Comparison of ENCODE assay signal across 8 mouse cellular contexts in genomic region chr1:189728784-189729115, GRCm38 (mm10). TPM values are rescaled to one million over a fixed set of nuclear protein-coding genes. Genes with fewer than 3 reads are reported as not detected.
DNase-seq lines count a peak whose midpoint lies in the region; ATAC-seq lines count a peak whose summit lies in the region.

No protein-coding gene starts in this region.

- peak overlapping the region; percentile 93 for H3K9ac ChIP-seq in limb, embryonic 13.5 days
- peak overlapping the region; percentile 85 for H3K9ac ChIP-seq in stomach, embryonic 15.5 days

- H3K27me3 ChIP-seq in limb, embryonic 13.5 days = no peaks in the 10 kb centered on the region
- H3K27me3 ChIP-seq in stomach, embryonic 15.5 days (replicated peaks) = no peaks in the 10 kb centered on the region

- H3K9me3 ChIP-seq in limb, embryonic 13.5 days = no peaks in the 10 kb centered on the region
- no peaks in the 10 kb centered on the region for H3K9me3 ChIP-seq in stomach, embryonic 15.5 days

- under 1% methylated on average over 15 of the region's 15 CpGs for WGBS in limb, embryonic 13.5 days
- WGBS in stomach, embryonic 15.5 days = 2% methylated on average over 15 of the region's 15 CpGs

- DNase-seq in embryo, embryonic 11 days = peak; percentile 32
- DNase-seq in embryo, embryonic 10.5 days (ENCODE audit: low spot score) = no peak
- DNase-seq in right cerebral cortex, postnatal 4 days = peak; percentile 12
- no peak for DNase-seq in right cerebral cortex, postnatal 14 days
- no peak for DNase-seq in right cerebral cortex, postnatal 36 days (ENCODE audit: low spot score in 2 of 2)

- H3K36me3 ChIP-seq in limb, embryonic 13.5 days = no peaks in the 10 kb centered on the region
- no peaks in the 10 kb centered on the region for H3K36me3 ChIP-seq in stomach, embryonic 15.5 days

- peak overlapping the region; percentile 85 for H3K4me3 ChIP-seq in limb, embryonic 13.5 days
- peak overlapping the region; percentile 88 for H3K4me3 ChIP-seq in stomach, embryonic 15.5 days (replicated peaks)

- peak overlapping the region; percentile 82 for H3K4me2 ChIP-seq in limb, embryonic 13.5 days (replicated peaks)
- peak overlapping the region; percentile 74 for H3K4me2 ChIP-seq in stomach, embryonic 15.5 days

- peak overlapping the region; percentile 98 for H3K27ac ChIP-seq in limb, embryonic 13.5 days
- peak overlapping the region; percentile 98 for H3K27ac ChIP-seq in stomach, embryonic 15.5 days

- H3K4me1 ChIP-seq in limb, embryonic 13.5 days = peaks cover 52% of the 10 kb centered on the region
- peaks cover 18% of the 10 kb centered on the region; the same call in 1 of the 2 replicates for H3K4me1 ChIP-seq in stomach, embryonic 15.5 days

- no peak for ATAC-seq in limb, embryonic 13.5 days (ENCODE audit: low FRiP score, low read depth)
- ATAC-seq in stomach, embryonic 15.5 days (ENCODE audit: insufficient read depth, low FRiP score, low read depth) = no peak
- ATAC-seq in monocyte, adult 5-6 weeks (replicated peaks; ENCODE audit: insufficient number of reproducible peaks, low FRiP score, low TSS enrichment, poor library complexity, severe bottlenecking) = no peak

RNA-seq across cellular contexts. Expression of gene Ptpn14, which starts 0.7 kb away (rescaled TPM):
- polyA plus RNA-seq in limb, embryonic 13.5 days (2015; fragmentation: Nextera tagmentation; extraction: Ambion mirVana) = 10.7 and 11.1 TPM in 2 replicates
- 7.6 and 10.0 TPM in 2 replicates for polyA plus RNA-seq in stomach, embryonic 15.5 days (2015; fragmentation: Nextera tagmentation; extraction: Ambion mirVana)
- total RNA-seq in monocyte, adult 5-6 weeks (2017) = 0.68 to 0.95 TPM (median 0.75 TPM) in 3 replicates

RNA-seq across cellular contexts. Expression of gene Cenpf, which starts 40.9 kb away (rescaled TPM):
- polyA plus RNA-seq in limb, embryonic 13.5 days (2015; fragmentation: Nextera tagmentation; extraction: Ambion mirVana) = 88.0 and 92.3 TPM in 2 replicates
- 72.1 and 78.4 TPM in 2 replicates for polyA plus RNA-seq in stomach, embryonic 15.5 days (2015; fragmentation: Nextera tagmentation; extraction: Ambion mirVana)
- 0.32 to 6.9 TPM (median 1.3 TPM) in 3 replicates for total RNA-seq in monocyte, adult 5-6 weeks (2017)

Comparison
In these comparisons a context has a peak if more than half of its experiments do, and no peak if none do; other contexts are left out.
1. DNase-seq: peak in embryo, embryonic 11 days (single experiment) and right cerebral cortex, postnatal 4 days (single experiment); none in embryo, embryonic 10.5 days (single experiment), right cerebral cortex, postnatal 14 days (single experiment) and right cerebral cortex, postnatal 36 days (0 of 2).